Mouse (Mus musculus) 3134 (cell line): ENCODE data around the gene Opn5.
A peak's percentile ranks its signal among the peaks of the same experiment; 100 is the strongest.

Experiments used
- DNase-seq: peaks from one replicate; pipeline ENCODE4 v3.0.0-alpha.2; 2011; ENCODE audit warnings: low spot score; ENCODE audit not compliant: insufficient read length; ENCODE audit errors: extremely low read depth

Gene Opn5

DNA sequence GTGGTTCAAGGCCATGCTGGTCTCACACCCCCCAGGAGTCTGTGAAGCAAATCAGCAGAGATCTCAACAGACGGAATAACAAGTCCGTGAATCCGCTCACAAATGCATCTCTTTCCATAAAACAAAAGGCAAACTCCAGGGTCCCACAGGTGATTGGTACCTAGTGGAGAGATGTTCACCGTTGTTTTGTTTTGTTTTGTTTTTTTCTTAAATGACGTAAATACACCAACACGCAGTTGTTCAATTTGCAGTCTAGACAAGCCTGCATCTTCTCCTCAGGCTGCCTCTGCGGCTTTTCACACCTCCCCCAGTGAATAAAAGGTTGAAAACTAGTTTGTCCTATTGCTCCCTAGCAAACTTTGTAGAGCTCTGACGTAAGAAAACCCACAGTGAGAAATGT lies at the start of gene Opn5:
Gene Opn5 (minus strand): TSS at position 101 of the 400 bp plus-strand sequence.
- no peak for DNase-seq

DNA sequence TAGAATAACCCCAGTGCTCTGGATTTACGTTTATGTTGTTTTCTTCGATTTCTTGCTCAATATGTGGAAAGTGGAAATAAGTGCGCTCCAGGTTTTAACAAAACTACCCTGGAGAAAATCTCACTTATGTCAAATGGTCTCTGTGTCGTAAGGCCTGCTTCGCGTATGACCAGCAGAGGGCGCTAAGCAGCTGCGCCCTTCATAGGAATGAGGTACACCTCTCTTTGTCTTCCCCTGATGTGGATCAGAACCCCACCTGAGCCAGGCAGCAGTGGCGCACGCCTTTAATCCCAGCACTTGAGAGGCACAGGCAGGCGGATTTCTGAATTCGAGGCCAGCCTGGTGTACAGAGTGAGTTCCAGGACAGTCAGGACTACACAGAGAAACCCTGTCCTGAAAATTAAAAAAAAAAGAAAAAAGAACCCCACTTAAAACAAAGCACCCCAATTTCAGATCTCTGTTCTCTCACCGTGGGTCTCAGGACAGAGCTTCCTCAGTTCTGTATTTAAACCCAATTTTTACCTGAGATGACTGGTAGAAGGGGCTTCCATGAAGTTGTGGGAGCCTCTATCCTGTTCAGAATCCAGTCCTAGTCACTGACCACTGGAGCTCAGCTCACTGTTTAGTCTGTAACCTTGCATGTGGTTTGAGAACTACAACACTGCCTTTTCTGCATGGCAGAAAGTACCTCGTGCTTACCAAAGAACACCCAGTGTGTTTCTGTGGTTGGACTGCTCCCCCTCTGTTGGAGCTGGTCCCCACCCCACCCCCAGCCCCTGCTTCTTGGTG lies 47.6 kb upstream of the Opn5 start:
- peak; percentile 12 for DNase-seq

- DNase-seq = no peak
Observed at GRCm38 (mm10) chr17:42643416-42643815, 32.2 kb upstream of the Opn5 start.

- DNase-seq = no peak
Observed at GRCm38 (mm10) chr17:42630206-42630605, 19.0 kb upstream of the Opn5 start.

DNA sequence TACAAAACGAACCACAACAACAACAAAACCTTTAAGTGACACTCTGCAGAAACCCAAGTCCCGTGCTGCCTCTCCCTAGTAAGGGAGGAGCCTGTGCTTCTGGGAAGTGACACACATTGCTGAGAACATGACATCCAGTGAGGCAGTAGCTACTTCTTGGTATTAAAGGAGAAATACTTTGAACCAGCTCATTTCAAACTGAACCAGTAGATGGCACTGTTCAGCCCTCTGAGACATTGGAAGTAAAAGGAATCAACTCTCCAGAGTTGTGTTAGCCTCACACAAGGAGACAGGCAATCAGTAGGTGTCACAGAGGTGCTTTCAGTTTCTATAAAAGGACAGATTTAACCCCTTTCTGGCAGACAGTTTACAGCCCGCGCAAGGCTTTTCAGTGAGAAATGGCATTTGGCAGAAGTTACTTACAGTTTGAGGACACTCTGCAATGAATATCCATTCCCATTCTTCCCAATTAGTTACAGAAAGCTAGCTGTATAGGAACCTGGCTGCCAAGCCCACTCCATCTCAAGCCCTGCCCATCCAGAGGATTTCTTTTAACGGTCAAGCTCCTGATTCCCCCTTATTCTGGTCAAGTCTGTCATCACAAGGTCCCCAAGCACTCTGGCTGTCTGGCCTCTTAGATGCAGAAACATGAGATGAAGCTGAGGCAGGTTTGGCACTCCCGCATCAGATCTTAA lies 2.0 kb upstream of the Opn5 start:
- peak; percentile 18 for DNase-seq

DNA sequence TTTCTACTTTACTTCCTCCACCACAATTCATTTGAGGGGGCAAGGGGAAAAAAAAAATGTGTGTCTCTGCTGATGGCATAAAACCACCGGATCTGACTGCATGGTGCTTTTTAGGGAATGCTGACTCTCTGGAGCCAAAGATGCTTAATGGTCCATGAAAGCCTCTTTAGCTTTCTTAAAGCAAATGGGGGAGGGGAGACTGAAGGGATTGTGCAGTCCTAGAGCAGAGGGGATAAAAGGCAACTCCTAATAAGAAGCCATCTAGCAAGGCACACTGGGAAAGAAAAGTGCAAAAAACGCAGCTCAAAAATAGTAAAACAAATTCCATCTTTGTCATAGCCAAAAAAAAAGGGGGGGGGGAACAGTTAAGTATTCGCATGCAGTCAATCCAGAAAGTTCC lies 2.9 kb downstream of the Opn5 start:
- no peak for DNase-seq

DNA sequence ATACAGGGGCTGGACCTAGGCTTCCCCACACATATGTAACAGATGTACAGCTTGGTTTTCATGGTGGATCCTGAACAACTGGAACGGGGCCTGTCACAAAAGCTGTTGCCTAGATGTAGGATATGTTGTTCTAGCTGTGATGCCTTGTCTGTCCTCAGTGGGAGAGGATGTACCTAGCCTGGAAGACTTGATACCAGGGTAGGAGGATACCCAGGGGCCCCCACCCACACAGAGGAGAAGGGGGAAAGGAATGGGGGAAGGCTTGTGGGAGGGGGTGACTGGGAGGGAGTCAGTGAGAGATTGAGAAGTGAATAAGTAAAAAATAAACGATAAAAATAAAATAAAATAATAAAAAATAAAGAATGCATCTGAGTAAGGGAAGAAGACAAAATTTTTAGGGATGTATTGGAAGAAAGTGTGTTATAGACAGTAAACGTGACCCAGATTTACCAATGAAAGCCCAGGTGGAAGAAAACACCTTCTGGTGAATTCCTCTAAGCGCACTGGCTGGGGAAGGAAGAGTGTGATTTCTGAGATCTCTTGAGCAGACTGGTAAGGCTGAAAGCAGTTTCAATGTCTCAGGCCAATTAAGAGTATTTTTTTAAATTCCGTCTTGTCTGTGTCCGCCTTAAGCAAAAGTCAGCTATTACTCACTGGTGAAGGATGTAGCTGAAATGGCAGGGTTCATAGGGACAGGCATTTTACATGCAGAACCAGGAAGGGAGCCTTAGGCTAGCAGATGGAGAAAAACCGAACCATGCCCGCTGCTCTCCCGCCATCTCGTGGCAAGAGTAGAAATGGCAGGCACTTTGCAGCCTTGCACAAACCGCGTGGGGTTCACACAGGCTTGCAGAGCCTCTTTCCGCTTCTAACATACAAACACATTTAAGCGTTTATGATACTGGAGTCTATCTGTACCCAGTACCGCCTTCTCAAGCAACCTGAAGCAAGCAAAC lies 8.1 kb downstream of the Opn5 start:
- DNase-seq = peak; percentile 49

GRCm38 (mm10) chr17:42586486-42586885 lies 24.7 kb downstream of the Opn5 start:
- no peak for DNase-seq

DNA sequence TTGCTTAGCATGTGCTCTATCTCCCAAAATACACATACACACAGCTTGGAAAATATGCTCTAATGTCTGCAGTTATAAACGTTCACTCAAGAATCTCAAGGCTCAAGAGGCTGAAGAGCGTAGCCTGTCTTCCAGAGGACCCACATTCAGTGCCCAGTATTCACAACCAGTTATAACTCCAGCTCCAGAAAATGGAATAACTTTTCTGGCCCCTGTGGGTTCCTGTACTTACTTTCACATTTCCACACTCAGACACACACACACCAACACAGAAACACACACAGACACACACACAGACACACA lies 28.2 kb downstream of the Opn5 start:
- no peak for DNase-seq

- DNase-seq = no peak
Observed at GRCm38 (mm10) chr17:42582281-42583028, 28.7 kb downstream of the Opn5 start.

- peak; percentile 70 for DNase-seq
Observed at GRCm38 (mm10) chr17:42580623-42581022, 30.6 kb downstream of the Opn5 start.

GRCm38 (mm10) chr17:42580196-42580595 lies 31.0 kb downstream of the Opn5 start:
- DNase-seq = no peak

DNA sequence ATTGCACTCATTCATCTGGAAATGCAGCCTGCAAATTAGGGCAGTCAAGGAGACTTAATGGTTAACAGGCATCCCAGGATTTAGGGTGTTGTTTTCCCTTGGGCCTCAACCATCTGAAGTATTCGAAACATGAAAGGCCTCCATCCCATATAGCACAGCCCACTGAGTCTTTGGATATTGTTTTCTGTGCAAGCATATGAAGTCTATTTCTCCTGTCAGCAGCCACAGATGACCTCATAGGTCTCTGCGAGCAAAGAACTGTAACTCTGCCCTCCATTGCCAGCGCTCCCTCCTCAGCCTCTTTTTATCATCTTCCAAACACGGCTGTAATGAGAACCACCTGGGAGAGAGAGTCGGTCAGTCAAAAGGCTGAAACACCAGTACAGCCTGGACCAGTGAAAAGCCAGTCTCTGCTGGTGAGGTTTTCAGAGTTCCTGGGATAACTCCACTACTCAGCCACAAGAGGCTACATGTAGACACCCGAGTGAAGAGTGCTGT lies 34.5 kb downstream of the Opn5 start:
- no peak for DNase-seq

DNA sequence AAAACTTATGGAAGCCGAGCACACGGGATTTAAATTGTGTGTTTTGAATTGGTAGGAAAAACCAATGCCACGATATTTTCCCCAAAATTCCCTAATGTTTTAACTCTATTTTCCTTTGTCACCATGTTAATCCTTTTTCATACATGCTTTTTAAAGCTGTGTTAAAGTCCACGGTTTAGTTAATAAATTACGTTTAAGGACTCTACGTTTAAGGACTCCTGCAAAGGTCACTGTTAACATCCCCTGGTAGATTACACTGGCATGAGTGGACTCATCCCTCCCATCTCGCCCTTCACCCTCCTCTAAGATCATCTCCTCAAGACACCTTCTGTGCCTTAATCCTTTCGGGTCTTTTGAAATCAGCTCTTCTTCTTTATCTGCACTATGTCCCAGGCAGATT lies 37.4 kb downstream of the Opn5 start:
- DNase-seq = no peak

- DNase-seq = no peak
Observed at GRCm38 (mm10) chr17:42549578-42549977, 61.6 kb downstream of the Opn5 start.

GRCm38 (mm10) chr17:42530147-42530546 lies 81.0 kb downstream of the Opn5 start:
- DNase-seq = no peak

GRCm38 (mm10) chr17:42509356-42510262 lies 101.6 kb downstream of the Opn5 start:
- DNase-seq = no peak
